Mouse (Mus musculus): ENCODE results near the gene Aida. TPM values are rescaled to one million over a fixed set of nuclear protein-coding genes. Genes with fewer than 3 reads are reported as not detected.

The Aida gene
- polyA plus RNA-seq, 1 experiment, result 18.9 TPM

- H3K4me1 ChIP-seq (ENCODE audit: control insufficient read depth, insufficient read depth, low read length), result peaks cover 15% of the 10 kb centered on the region
- no peak overlapping the region for H3K27ac ChIP-seq (ENCODE audit: control insufficient read depth, insufficient read depth, low read depth, low read length)
- H3K4me3 ChIP-seq (ENCODE audit: control insufficient read depth, low read depth, low read length), result peak overlapping the region; percentile 86
- H3K36me3 ChIP-seq (ENCODE audit: control insufficient read depth, insufficient read depth, low read length), result no peaks in the 10 kb centered on the region
- no peak for TF ChIP-seq CTCF (IDR thresholded peaks at IDR 0.05; ENCODE audit: control insufficient read depth, insufficient read depth, insufficient replicate concordance, low read depth, low read length)
- H3K27me3 ChIP-seq (ENCODE audit: control insufficient read depth, insufficient read depth, low read length), result no peaks in the 10 kb centered on the region
Observed at GRCm38 (mm10) chr1:183368601-183369400, 72.4 kb downstream of the Aida start.

GRCm38 (mm10) chr1:183369427-183370014 is 73.1 kb downstream of the Aida start, which contains the start of gene Mia3:
Mia3 (minus strand) TSS chr1:183369553.
- Histone ChIP-seq H3K4me1 (ENCODE audit: control insufficient read depth, insufficient read depth, low read length) (peaks cover 15% of the 10 kb centered on the region), H3K27ac (ENCODE audit: control insufficient read depth, insufficient read depth, low read depth, low read length) (peak within 1 kb of the TSS; percentile 70; the same call in 1 of the 2 replicates)
- peak; percentile 84 for TF ChIP-seq POLR2A (IDR thresholded peaks at IDR 0.05; ENCODE audit: control insufficient read depth, low read depth, low read length)
- no peak for TF ChIP-seq CTCF (IDR thresholded peaks at IDR 0.05; ENCODE audit: control insufficient read depth, insufficient read depth, insufficient replicate concordance, low read depth, low read length)

GRCm38 (mm10) chr1:183374728-183375127 is 78.3 kb downstream of the Aida start:
- H3K4me3 ChIP-seq (ENCODE audit: control insufficient read depth, low read depth, low read length), result no peak overlapping the region
- no peak overlapping the region for H3K27ac ChIP-seq (ENCODE audit: control insufficient read depth, insufficient read depth, low read depth, low read length)
- TF ChIP-seq POLR2A (IDR thresholded peaks at IDR 0.05; ENCODE audit: control insufficient read depth, low read depth, low read length), result no peak
- peak; percentile 53; the same call in 1 of the 2 replicates for TF ChIP-seq CTCF (IDR thresholded peaks at IDR 0.05; ENCODE audit: control insufficient read depth, insufficient read depth, insufficient replicate concordance, low read depth, low read length)
- H3K4me1 ChIP-seq (ENCODE audit: control insufficient read depth, insufficient read depth, low read length), result peaks cover 9% of the 10 kb centered on the region
- no peaks in the 10 kb centered on the region for H3K36me3 ChIP-seq (ENCODE audit: control insufficient read depth, insufficient read depth, low read length)
- no peaks in the 10 kb centered on the region for H3K27me3 ChIP-seq (ENCODE audit: control insufficient read depth, insufficient read depth, low read length)

More at GRCm38 (mm10) chr1:183369427-183370014, 73.1 kb downstream of the Aida start, which contains the start of gene Mia3:
- no peaks in the 10 kb centered on the region for H3K36me3 ChIP-seq (ENCODE audit: control insufficient read depth, insufficient read depth, low read length)
- H3K4me3 ChIP-seq (ENCODE audit: control insufficient read depth, low read depth, low read length), result peak within 1 kb of the TSS; percentile 86
- no peaks in the 10 kb centered on the region for H3K27me3 ChIP-seq (ENCODE audit: control insufficient read depth, insufficient read depth, low read length)

Other genes starting within 250 kb of the Aida start
- 4.1 and 5.8 TPM in 2 replicates for gene Disp1, start 75.1 kb upstream of the Aida start, polyA plus RNA-seq (2012; rRNA removed)
- gene Brox, start 679 bp downstream of the Aida start, polyA plus RNA-seq (2012; rRNA removed), result 7.6 and 8.5 TPM in 2 replicates
- 60.4 and 79.5 TPM in 2 replicates for gene Mia3, start 73.0 kb downstream of the Aida start, polyA plus RNA-seq (2012; rRNA removed)
- gene Taf1a, start 92.4 kb downstream of the Aida start, polyA plus RNA-seq (2012; rRNA removed), result 11.0 and 15.0 TPM in 2 replicates
- 6.2 and 8.6 TPM in 2 replicates for gene Hhipl2, start 121.6 kb downstream of the Aida start, polyA plus RNA-seq (2012; rRNA removed)